Mouse (Mus musculus) heart, postnatal 0 days (tissue): ENCODE measurements around the gene Dnah17.

Experiments
- CTCF ChIP-seq: IDR thresholded peaks from 2 replicates; pipeline ENCODE4 v1.5.1; 2016; ENCODE audit warnings: antibody characterized with exemption, control low read depth, low read depth
- EP300 ChIP-seq: IDR thresholded peaks from 2 replicates; pipeline ENCODE4 v1.6.1; 2016; ENCODE audit warnings: antibody characterized with exemption, low read depth

- TF ChIP-seq CTCF (no peak), EP300 (no peak)
These were observed 59.1 kb downstream of the Dnah17 start for GRCm38 (mm10) chr11:118071227-118071912.
